Mouse (Mus musculus) liver, postnatal 0 days (tissue): ENCODE results near the gene Trappc10. TPM values are rescaled to one million over a fixed set of nuclear protein-coding genes. Genes with fewer than 3 reads are reported as not detected.
A peak's percentile ranks its signal among the peaks of the same experiment; 100 is the strongest.

Source experiments
- ATAC-seq: fragments of 200-750 bp; cut with Nextera tagmentation; 2 replicates; pipeline ENCODE4 v1.8.0; 2017; ENCODE audit warnings: mild to moderate bottlenecking, moderate library complexity
- DNase-seq: peaks from one replicate; pipeline ENCODE4 v3.0.0-alpha.2; 2016
- H3K27ac ChIP-seq: fragments of 300-500 bp; sonication (generic); 2 replicates; pipeline ENCODE4 v1.5.1; 2014; ENCODE audit warnings: antibody characterized with exemption, moderate library complexity, mild to moderate bottlenecking, low read depth
- H3K27me3 ChIP-seq: fragments of 300-500 bp; sonication (generic); 2 replicates; pipeline ENCODE4 v1.6.1; 2014; ENCODE audit warnings: low read length, control low read depth, mixed read lengths; ENCODE audit not compliant: insufficient read depth
- H3K36me3 ChIP-seq: fragments of 300-500 bp; sonication (generic); replicated peaks from 2 replicates; pipeline ENCODE4 v1.6.1; 2014; ENCODE audit warnings: mild to moderate bottlenecking, control low read depth, low read length, moderate library complexity, mixed read lengths; ENCODE audit not compliant: insufficient read depth
- H3K4me1 ChIP-seq: fragments of 300-500 bp; sonication (generic); 2 replicates; pipeline ENCODE4 v1.6.1; 2014; ENCODE audit warnings: antibody characterized with exemption, mild to moderate bottlenecking, control low read depth; ENCODE audit not compliant: insufficient read depth
- H3K4me2 ChIP-seq: fragments of 300-500 bp; sonication (generic); 2 replicates; pipeline ENCODE4 v1.6.1; 2014; ENCODE audit warnings: low read depth, mild to moderate bottlenecking, low read length, moderate library complexity, mixed read lengths
- H3K4me3 ChIP-seq: fragments of 300-500 bp; sonication (generic); 2 replicates; pipeline ENCODE4 v1.5.1; 2014; ENCODE audit warnings: low read depth, low read length
- H3K9ac ChIP-seq: fragments of 300-500 bp; sonication (generic); replicated peaks from 2 replicates; pipeline ENCODE4 v1.6.1; 2014; ENCODE audit warnings: mild to moderate bottlenecking, moderate library complexity
- H3K9me3 ChIP-seq: fragments of 300-500 bp; sonication (generic); 2 replicates; pipeline ENCODE4 v1.6.1; 2016; ENCODE audit warnings: mild to moderate bottlenecking, control low read depth, low read length, mixed read lengths
- CTCF ChIP-seq: sonication (generic); IDR thresholded peaks from 2 replicates; pipeline ENCODE4 v1.5.1; 2016; ENCODE audit warnings: antibody characterized with exemption, low read depth
- EP300 ChIP-seq: IDR thresholded peaks from 2 replicates; pipeline ENCODE4 v1.6.1; 2016; ENCODE audit warnings: antibody characterized with exemption, low read depth, mild to moderate bottlenecking
- WGBS: fragments of 180-500 bp; shearing (Covaris S2); extraction: QIAGEN DNeasy Blood & Tissue Kit; methylation state at CpG from one replicate; pipeline ENCODE4 v1.1.7; 2014; ENCODE audit not compliant: insufficient replicate concordance; 5-methylcytosine and 5-hydroxymethylcytosine counted together
- polyA plus RNA-seq: library from polyadenylated mRNA; unstranded; fragments of >200 nt; fragmentation: Nextera tagmentation; extraction: Ambion mirVana; gene quantifications from 2 replicates; pipeline ENCODE4 v1.2.1, GENCODE M21; 2015

Gene Trappc10
- polyA plus RNA-seq, 1 experiment from 2014 or later: 14.7 TPM

- WGBS: 88% methylated on average over 12 of the region's 12 CpGs
- Histone ChIP-seq H3K4me2 (no peak overlapping the region), H3K9ac (no peak overlapping the region), H3K9me3 (no peaks in the 10 kb centered on the region), H3K27me3 (no peaks in the 10 kb centered on the region), H3K27ac (no peak overlapping the region), H3K36me3 (peaks cover 35% of the 10 kb centered on the region), H3K4me3 (no peak overlapping the region), H3K4me1 (peaks cover 9% of the 10 kb centered on the region)
- ATAC-seq (no peak), DNase-seq (no peak)
- TF ChIP-seq CTCF (no peak), EP300 (no peak)
Measured at GRCm38 (mm10) chr10:78164786-78165185, 79.7 kb downstream of the Trappc10 start.

GRCm38 (mm10) chr10:78163923-78164322 lies 80.5 kb downstream of the Trappc10 start:
- no peaks in the 10 kb centered on the region for H3K27me3 ChIP-seq
- ATAC-seq: 0 out of 2 replicates have a peak, but pooled peaks have one; percentile 36
- no peak overlapping the region for H3K27ac ChIP-seq
- no peak overlapping the region for H3K4me3 ChIP-seq
- H3K36me3 ChIP-seq: peaks cover 35% of the 10 kb centered on the region
- H3K4me2 ChIP-seq: no peak overlapping the region
- TF ChIP-seq CTCF (peak; percentile 87), EP300 (no peak)
- no peak overlapping the region for H3K9ac ChIP-seq
- peaks cover 13% of the 10 kb centered on the region for H3K4me1 ChIP-seq
- peak; percentile 72 for DNase-seq
- H3K9me3 ChIP-seq: no peaks in the 10 kb centered on the region
- 21% methylated on average over 4 of the region's 4 CpGs for WGBS

- H3K4me3 ChIP-seq: no peak overlapping the region
- 88% methylated on average over 9 of the region's 9 CpGs for WGBS
- no peaks in the 10 kb centered on the region for H3K9me3 ChIP-seq
- TF ChIP-seq CTCF (no peak), EP300 (no peak)
- no peak overlapping the region for H3K9ac ChIP-seq
- H3K36me3 ChIP-seq: peaks cover 35% of the 10 kb centered on the region
- H3K27me3 ChIP-seq: no peaks in the 10 kb centered on the region
- DNase-seq (no peak), ATAC-seq (no peak)
- H3K27ac ChIP-seq: no peak overlapping the region
- H3K4me2 ChIP-seq: no peak overlapping the region
- H3K4me1 ChIP-seq: peaks cover 6% of the 10 kb centered on the region
Measured at GRCm38 (mm10) chr10:78163241-78163640, 81.2 kb downstream of the Trappc10 start.

- Histone ChIP-seq H3K4me1 (peaks cover 6% of the 10 kb centered on the region), H3K4me3 (no peak overlapping the region), H3K4me2 (no peak overlapping the region), H3K27ac (no peak overlapping the region), H3K9me3 (no peaks in the 10 kb centered on the region), H3K36me3 (peaks cover 35% of the 10 kb centered on the region), H3K27me3 (no peaks in the 10 kb centered on the region), H3K9ac (no peak overlapping the region)
- TF ChIP-seq EP300 (no peak), CTCF (no peak)
- DNase-seq (no peak), ATAC-seq (no peak)
- WGBS: 90% methylated on average over 12 of the region's 12 CpGs
Measured at GRCm38 (mm10) chr10:78162646-78163045, 81.8 kb downstream of the Trappc10 start.

GRCm38 (mm10) chr10:78161096-78161495 lies 83.3 kb downstream of the Trappc10 start:
- no peak for DNase-seq
- H3K27me3 ChIP-seq: no peaks in the 10 kb centered on the region
- no peak overlapping the region for H3K4me3 ChIP-seq
- 64% methylated on average over 8 of the region's 8 CpGs for WGBS
- no peak overlapping the region for H3K27ac ChIP-seq
- ATAC-seq: no peak
- H3K9me3 ChIP-seq: no peaks in the 10 kb centered on the region
- H3K9ac ChIP-seq: no peak overlapping the region
- no peak overlapping the region for H3K4me2 ChIP-seq
- H3K4me1 ChIP-seq: peaks cover 6% of the 10 kb centered on the region
- peaks cover 23% of the 10 kb centered on the region for H3K36me3 ChIP-seq
- TF ChIP-seq CTCF (no peak), EP300 (no peak)

GRCm38 (mm10) chr10:78160369-78161095 lies 83.9 kb downstream of the Trappc10 start:
- Histone ChIP-seq H3K4me3 (no peak overlapping the region), H3K36me3 (peaks cover 23% of the 10 kb centered on the region), H3K9me3 (no peaks in the 10 kb centered on the region), H3K27ac (peak overlapping the region; percentile 11; the same call in 1 of the 2 replicates), H3K4me2 (no peak overlapping the region), H3K9ac (no peak overlapping the region), H3K27me3 (no peaks in the 10 kb centered on the region), H3K4me1 (peaks cover 6% of the 10 kb centered on the region)
- no peak for TF ChIP-seq CTCF
- WGBS: 58% methylated on average over 16 of the region's 16 CpGs
- DNase-seq (no peak), ATAC-seq (peak; percentile 2; the same call in 1 of the 2 replicates)
